Mouse (Mus musculus): ENCODE results near the gene Srrm4. TPM values are rescaled to one million over a fixed set of nuclear protein-coding genes. Genes with fewer than 3 reads are reported as not detected.

Srrm4 gene
- polyA plus RNA-seq, 1 experiment from 2014 or later: 0.45 TPM

DNA sequence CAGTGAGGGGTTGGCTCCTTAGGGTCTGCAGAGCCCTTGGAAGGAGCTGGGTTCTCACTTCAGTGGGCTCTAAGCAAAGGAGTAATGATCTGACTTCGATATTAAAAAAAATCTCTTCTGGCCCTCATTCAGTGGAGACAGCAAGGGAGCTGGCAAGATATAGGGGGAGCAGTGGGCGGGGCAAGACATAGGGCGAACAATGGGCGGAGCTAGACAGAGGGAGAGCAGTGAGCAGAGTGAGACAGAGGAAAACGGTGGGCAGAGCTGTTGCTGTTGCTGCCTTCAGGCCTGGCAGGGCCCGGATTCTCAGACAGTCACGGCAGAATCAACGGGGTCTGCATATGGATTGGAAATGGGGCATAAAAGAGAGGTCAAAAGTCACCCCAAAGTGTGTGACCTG lies 102.0 kb downstream of the Srrm4 start:
- no peak for DNase-seq (ENCODE audit: low spot score)
- Histone ChIP-seq H3K36me3 (ENCODE audit: control insufficient read depth, insufficient read depth, low read length) (no peaks in the 10 kb centered on the region), H3K9me3 (ENCODE audit: control insufficient read depth, low read length) (no peaks in the 10 kb centered on the region), H3K27ac (replicated peaks) (no peak overlapping the region), H3K4me3 (ENCODE audit: low read depth, low read length) (no peak overlapping the region), H3K27me3 (ENCODE audit: control insufficient read depth, insufficient read depth, low read length) (no peaks in the 10 kb centered on the region), H3K9ac (ENCODE audit: low read length) (no peak overlapping the region), H3K4me1 (replicated peaks; ENCODE audit: control insufficient read depth, insufficient read depth) (no peaks in the 10 kb centered on the region), H3K4me2 (replicated peaks; ENCODE audit: low read depth) (no peak overlapping the region)
- ATAC-seq (ENCODE audit: low FRiP score, low TSS enrichment): no peak
- WGBS: 55% methylated on average over 8 of the region's 8 CpGs
- TF ChIP-seq CTCF (IDR thresholded peaks at IDR 0.05; ENCODE audit: low read depth) (no peak), EP300 (optimal IDR thresholded peaks at IDR 0.05) (no peak)

DNA sequence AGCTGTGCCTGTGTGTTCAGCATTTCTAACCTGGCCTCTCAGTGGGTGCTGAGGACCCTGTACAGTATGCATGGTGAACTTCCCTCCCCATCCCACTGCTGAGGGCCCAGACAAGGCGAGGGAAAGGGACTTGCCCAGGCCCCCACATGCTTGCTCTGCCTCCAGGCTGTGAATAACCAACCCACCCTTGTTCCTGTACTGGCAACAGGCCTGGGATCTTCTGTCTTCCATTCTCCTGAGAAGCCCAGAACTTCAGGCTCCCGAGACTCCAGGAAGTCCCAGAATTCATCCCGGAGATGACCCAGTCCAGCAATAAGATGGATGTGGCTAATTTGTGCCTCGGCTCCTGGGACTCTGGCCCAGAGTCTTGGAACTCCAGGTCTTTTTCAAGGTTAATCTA lies 105.5 kb downstream of the Srrm4 start:
- no peak for TF ChIP-seq CTCF (IDR thresholded peaks at IDR 0.05; ENCODE audit: low read depth)
- no peak for TF ChIP-seq EP300 (optimal IDR thresholded peaks at IDR 0.05)
- Histone ChIP-seq H3K9me3 (ENCODE audit: control insufficient read depth, low read length) (no peaks in the 10 kb centered on the region), H3K4me1 (replicated peaks; ENCODE audit: control insufficient read depth, insufficient read depth) (no peaks in the 10 kb centered on the region), H3K4me3 (ENCODE audit: low read depth, low read length) (no peak overlapping the region), H3K27ac (replicated peaks) (no peak overlapping the region), H3K4me2 (replicated peaks; ENCODE audit: low read depth) (no peak overlapping the region), H3K9ac (ENCODE audit: low read length) (no peak overlapping the region), H3K36me3 (ENCODE audit: control insufficient read depth, insufficient read depth, low read length) (no peaks in the 10 kb centered on the region), H3K27me3 (ENCODE audit: control insufficient read depth, insufficient read depth, low read length) (no peaks in the 10 kb centered on the region)
- 57% methylated on average over 4 of the region's 4 CpGs for WGBS
- no peak for DNase-seq (ENCODE audit: low spot score)
- ATAC-seq (ENCODE audit: low FRiP score, low TSS enrichment): no peak

DNA sequence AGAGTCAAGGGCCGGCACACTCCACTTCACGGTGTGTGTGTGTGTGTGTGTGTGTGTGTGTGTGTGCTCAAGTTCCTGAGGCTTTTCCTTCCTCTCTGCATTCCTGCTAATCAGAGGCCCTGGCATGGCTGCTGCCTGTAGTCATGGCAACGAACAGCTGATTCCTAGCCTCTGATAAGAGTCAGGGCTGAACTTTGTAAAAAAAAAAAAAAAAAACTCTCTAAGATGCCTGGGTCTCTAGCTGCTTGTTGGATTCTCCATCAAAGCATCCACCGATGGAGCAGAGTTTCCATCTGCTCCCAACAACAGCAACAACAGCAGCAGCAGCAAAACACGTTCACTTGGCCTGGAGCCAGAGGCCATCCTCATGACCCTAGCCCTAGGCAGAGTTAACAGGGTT lies 106.5 kb downstream of the Srrm4 start:
- WGBS: 10% methylated on average over 5 of the region's 5 CpGs
- Histone ChIP-seq H3K9me3 (ENCODE audit: control insufficient read depth, low read length) (no peaks in the 10 kb centered on the region), H3K27me3 (ENCODE audit: control insufficient read depth, insufficient read depth, low read length) (no peaks in the 10 kb centered on the region), H3K4me3 (ENCODE audit: low read depth, low read length) (no peak overlapping the region), H3K36me3 (ENCODE audit: control insufficient read depth, insufficient read depth, low read length) (no peaks in the 10 kb centered on the region), H3K27ac (replicated peaks) (no peak overlapping the region), H3K4me2 (replicated peaks; ENCODE audit: low read depth) (no peak overlapping the region), H3K9ac (ENCODE audit: low read length) (no peak overlapping the region), H3K4me1 (replicated peaks; ENCODE audit: control insufficient read depth, insufficient read depth) (no peaks in the 10 kb centered on the region)
- TF ChIP-seq CTCF (IDR thresholded peaks at IDR 0.05; ENCODE audit: low read depth) (no peak), EP300 (optimal IDR thresholded peaks at IDR 0.05) (no peak)
- peak; percentile 27 for DNase-seq (ENCODE audit: low spot score)
- no peak for ATAC-seq (ENCODE audit: low FRiP score, low TSS enrichment)

DNA sequence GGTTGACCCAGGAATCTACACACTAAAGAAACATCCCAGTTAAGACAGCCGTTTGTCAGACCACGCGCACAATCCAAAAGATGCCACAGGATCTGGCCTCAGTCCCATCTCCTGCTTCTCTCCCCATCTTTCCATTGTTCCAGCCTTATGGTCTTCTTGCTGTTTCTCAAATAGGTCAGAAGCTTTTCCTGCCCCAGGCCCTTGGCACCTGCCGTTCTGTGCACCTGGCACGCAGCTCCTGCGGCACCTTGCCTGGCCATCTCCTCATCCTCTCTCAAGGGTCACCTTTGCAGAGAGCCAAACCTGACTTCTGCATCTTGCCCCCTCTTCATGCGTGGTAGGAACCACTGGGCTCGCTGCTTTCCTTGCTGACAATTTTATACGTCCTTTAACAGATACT lies 107.4 kb downstream of the Srrm4 start:
- H3K27me3 ChIP-seq (ENCODE audit: control insufficient read depth, insufficient read depth, low read length): no peaks in the 10 kb centered on the region
- TF ChIP-seq CTCF (IDR thresholded peaks at IDR 0.05; ENCODE audit: low read depth) (no peak), EP300 (optimal IDR thresholded peaks at IDR 0.05) (no peak)
- H3K36me3 ChIP-seq (ENCODE audit: control insufficient read depth, insufficient read depth, low read length): no peaks in the 10 kb centered on the region
- no peak overlapping the region for H3K4me2 ChIP-seq (replicated peaks; ENCODE audit: low read depth)
- DNase-seq (ENCODE audit: low spot score) (no peak), ATAC-seq (ENCODE audit: low FRiP score, low TSS enrichment) (no peak)
- no peaks in the 10 kb centered on the region for H3K9me3 ChIP-seq (ENCODE audit: control insufficient read depth, low read length)
- H3K27ac ChIP-seq (replicated peaks): no peak overlapping the region
- WGBS: 89% methylated on average over 9 of the region's 9 CpGs
- H3K9ac ChIP-seq (ENCODE audit: low read length): no peak overlapping the region
- H3K4me1 ChIP-seq (replicated peaks; ENCODE audit: control insufficient read depth, insufficient read depth): no peaks in the 10 kb centered on the region
- no peak overlapping the region for H3K4me3 ChIP-seq (ENCODE audit: low read depth, low read length)

DNA sequence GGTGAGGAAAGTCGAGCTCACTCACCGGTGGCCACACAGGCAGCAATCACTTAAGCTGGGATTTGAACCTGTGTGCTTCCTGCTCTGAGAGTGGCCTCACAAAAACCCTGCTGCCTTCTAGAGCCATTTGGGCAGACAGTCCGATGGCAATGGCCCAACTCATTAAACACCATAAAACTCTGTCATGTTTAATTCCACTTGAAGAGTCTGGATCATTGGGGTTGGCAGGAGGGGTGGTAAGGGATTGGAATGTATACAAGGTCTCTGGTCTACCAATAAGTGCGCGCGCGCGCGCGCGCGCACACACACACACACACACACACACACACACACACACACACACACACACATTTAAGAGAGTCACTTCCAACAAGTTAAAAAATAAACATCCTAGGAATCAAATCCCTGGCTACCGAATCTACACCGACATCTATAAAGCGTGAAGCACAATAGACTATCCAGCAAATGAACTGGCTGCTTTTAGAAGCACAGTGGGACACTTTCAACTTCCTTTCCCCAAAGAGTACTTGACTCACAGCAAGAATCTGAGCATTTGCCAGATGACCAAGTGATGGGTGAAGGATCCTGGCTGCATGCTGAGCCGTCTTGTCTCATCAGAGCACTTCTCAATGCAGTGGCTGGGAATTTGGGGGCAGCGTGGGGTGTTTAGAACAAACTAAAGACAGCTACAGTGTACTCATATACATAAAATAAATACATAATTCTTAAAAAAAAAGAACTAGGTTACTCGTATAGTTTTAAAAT lies 112.8 kb downstream of the Srrm4 start:
- Histone ChIP-seq H3K36me3 (ENCODE audit: control insufficient read depth, insufficient read depth, low read length) (no peaks in the 10 kb centered on the region), H3K4me3 (ENCODE audit: low read depth, low read length) (no peak overlapping the region), H3K4me1 (replicated peaks; ENCODE audit: control insufficient read depth, insufficient read depth) (no peaks in the 10 kb centered on the region), H3K9me3 (ENCODE audit: control insufficient read depth, low read length) (no peaks in the 10 kb centered on the region), H3K27ac (replicated peaks) (no peak overlapping the region), H3K27me3 (ENCODE audit: control insufficient read depth, insufficient read depth, low read length) (no peaks in the 10 kb centered on the region), H3K9ac (ENCODE audit: low read length) (no peak overlapping the region), H3K4me2 (replicated peaks; ENCODE audit: low read depth) (no peak overlapping the region)
- 84% methylated on average over 18 of the region's 18 CpGs for WGBS
- no peak for TF ChIP-seq CTCF (IDR thresholded peaks at IDR 0.05; ENCODE audit: low read depth)
- ATAC-seq (ENCODE audit: low FRiP score, low TSS enrichment) (no peak), DNase-seq (ENCODE audit: low spot score) (no peak)

DNA sequence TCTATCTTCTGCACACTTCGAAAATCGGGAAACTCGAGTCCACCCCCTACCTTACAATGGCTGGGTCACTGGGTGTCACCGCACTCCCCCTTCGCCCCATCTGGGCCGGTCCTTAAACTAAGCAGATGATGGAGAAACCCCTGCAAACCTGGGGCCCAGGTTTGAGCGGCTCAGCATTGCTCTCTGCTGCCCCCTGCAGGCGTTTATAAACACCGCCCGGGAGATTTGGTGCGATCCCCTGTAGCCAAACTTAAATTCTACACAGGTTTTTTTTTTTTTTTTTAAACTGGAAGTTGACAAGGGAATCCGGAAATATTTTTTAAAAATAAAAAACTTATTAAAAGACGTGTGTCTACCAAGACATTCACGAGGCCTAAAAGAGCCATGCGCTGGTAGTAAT lies 115.6 kb downstream of the Srrm4 start:
- TF ChIP-seq CTCF (IDR thresholded peaks at IDR 0.05; ENCODE audit: low read depth) (peak; percentile 86), EP300 (optimal IDR thresholded peaks at IDR 0.05) (no peak)
- ATAC-seq (ENCODE audit: low FRiP score, low TSS enrichment) (peak; percentile 47; the same call in 1 of the 2 replicates), DNase-seq (ENCODE audit: low spot score) (peak; percentile 46)
- H3K4me3 ChIP-seq (ENCODE audit: low read depth, low read length): no peak overlapping the region
- no peak overlapping the region for H3K27ac ChIP-seq (replicated peaks)
- no peak overlapping the region for H3K4me2 ChIP-seq (replicated peaks; ENCODE audit: low read depth)
- H3K9me3 ChIP-seq (ENCODE audit: control insufficient read depth, low read length): no peaks in the 10 kb centered on the region
- WGBS: 10% methylated on average over 15 of the region's 15 CpGs
- H3K9ac ChIP-seq (ENCODE audit: low read length): no peak overlapping the region
- no peaks in the 10 kb centered on the region for H3K27me3 ChIP-seq (ENCODE audit: control insufficient read depth, insufficient read depth, low read length)
- H3K36me3 ChIP-seq (ENCODE audit: control insufficient read depth, insufficient read depth, low read length): no peaks in the 10 kb centered on the region
- no peaks in the 10 kb centered on the region for H3K4me1 ChIP-seq (replicated peaks; ENCODE audit: control insufficient read depth, insufficient read depth)
